In genomic region chr1:96046556-96046955, GRCm38 (mm10) we compare ENCODE assay signal across 18 mouse cellular contexts.
"Had no signal": no experiment of that assay in that cellular context is flagged by ENCODE, and none has a peak within 500 bp of the region (broad histone marks: within the 10 kb centered on the region; RNA-seq: fewer than 3 reads in every experiment).

No protein-coding gene starts in this region.

- H3K4me3 ChIP-seq: lung, embryonic 15.5 days; megakaryocyte, embryonic 14.5 days; midbrain, embryonic 13.5 days; midbrain, embryonic 15.5 days; neural tube, embryonic 12.5 days; stomach, embryonic 15.5 days had no signal

- H3K36me3 ChIP-seq: lung, embryonic 15.5 days; midbrain, embryonic 13.5 days; midbrain, embryonic 15.5 days; neural tube, embryonic 12.5 days; stomach, embryonic 15.5 days had no signal

- H3K27me3 ChIP-seq: lung, embryonic 15.5 days; megakaryocyte, embryonic 14.5 days; midbrain, embryonic 13.5 days; midbrain, embryonic 15.5 days; neural tube, embryonic 12.5 days; stomach, embryonic 15.5 days had no signal

- DNase-seq: liver, postnatal 0 days; lung, adult 2 months; lung, postnatal 14 days; lung, postnatal 36 days; right cerebral cortex, postnatal 14 days; thymus, adult 2 months; thymus, postnatal 25 days; thymus, postnatal 4 days had no signal

- H3K9me3 ChIP-seq: lung, embryonic 15.5 days; megakaryocyte, embryonic 14.5 days; midbrain, embryonic 13.5 days; midbrain, embryonic 15.5 days; neural tube, embryonic 12.5 days; stomach, embryonic 15.5 days had no signal

- H3K4me2 ChIP-seq: lung, embryonic 15.5 days; midbrain, embryonic 11.5 days; midbrain, embryonic 13.5 days; midbrain, embryonic 15.5 days; neural tube, embryonic 12.5 days; stomach, embryonic 15.5 days had no signal

- ATAC-seq: liver, postnatal 0 days; lung, postnatal 0 days; midbrain, embryonic 13.5 days; midbrain, embryonic 15.5 days had no signal

- H3K9ac ChIP-seq: liver, postnatal 0 days; lung, embryonic 15.5 days; midbrain, embryonic 13.5 days; midbrain, embryonic 15.5 days; neural tube, embryonic 12.5 days; stomach, embryonic 15.5 days had no signal

- H3K27ac ChIP-seq: lung, embryonic 15.5 days; macrophage; midbrain, embryonic 13.5 days; midbrain, embryonic 15.5 days; neural tube, embryonic 12.5 days; stomach, embryonic 15.5 days; stomach, postnatal 0 days had no signal

- H3K4me1 ChIP-seq: lung, embryonic 15.5 days; megakaryocyte, embryonic 14.5 days; midbrain, embryonic 13.5 days; midbrain, embryonic 15.5 days; neural tube, embryonic 12.5 days; stomach, embryonic 15.5 days had no signal
